Mouse (Mus musculus): ENCODE measurements around the gene Hspa4. TPM values are rescaled to one million over a fixed set of nuclear protein-coding genes. Genes with fewer than 3 reads are reported as not detected.
A peak's percentile ranks its signal among the peaks of the same experiment; 100 is the strongest.
"Not testable (repeated sequence)": the region's sequence is repeated elsewhere in the genome, so short reads cannot be mapped to it uniquely, and the experiment has no call there.

The Hspa4 gene
- total and polyA plus RNA-seq, 3 experiments = 209 to 907 (median 276) TPM

DNA sequence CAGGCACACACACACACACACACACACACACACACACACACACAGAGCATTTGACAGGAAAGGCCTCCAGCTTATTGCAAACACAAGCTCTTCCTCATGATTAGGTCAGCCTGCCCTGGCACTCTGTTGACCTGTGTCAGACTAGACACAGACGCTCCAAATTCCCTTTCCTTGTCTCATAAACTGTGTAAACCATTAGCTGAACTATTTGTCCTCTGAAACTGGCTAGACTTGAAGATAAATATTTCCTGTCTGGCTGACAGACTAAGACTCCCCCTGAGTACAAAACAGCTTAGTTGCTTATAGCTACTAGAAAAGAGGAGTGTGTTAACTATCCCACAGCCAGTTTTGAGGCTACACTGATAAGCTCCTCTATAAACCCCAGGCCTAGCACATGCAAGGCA, 14.5 kb upstream of the Hspa4 start (continued):
- TF ChIP-seq GABPA (IDR thresholded peaks at IDR 0.05; ENCODE audit: low read depth, low read length) (no peak), NRF1 (IDR thresholded peaks at IDR 0.05; ENCODE audit: insufficient read depth, low read depth, low read length, poor library complexity, severe bottlenecking) (no peak), JUND (IDR thresholded peaks at IDR 0.05; ENCODE audit: low read depth, low read length) (no peak), POLR2AphosphoS2 (IDR thresholded peaks at IDR 0.05; ENCODE audit: low read length) (no peak), MAFK (IDR thresholded peaks at IDR 0.05; ENCODE audit: borderline replicate concordance, low read depth, low read length) (no peak), POLR2AphosphoS5 (IDR thresholded peaks at IDR 0.05; ENCODE audit: borderline replicate concordance, low read depth, low read length) (no peak), MAZ (IDR thresholded peaks at IDR 0.05; ENCODE audit: low read depth, low read length) (no peak), BHLHE40 (IDR thresholded peaks at IDR 0.05; ENCODE audit: borderline replicate concordance, low read depth, low read length) (no peak), SIN3A (IDR thresholded peaks at IDR 0.05; ENCODE audit: low read length) (peak; percentile 56), RAD21 (IDR thresholded peaks at IDR 0.05; ENCODE audit: low read depth, low read length) (no peak), KAT2A (conservative IDR thresholded peaks at IDR 0.05; ENCODE audit: low read depth, low read length) (no peak)

DNA sequence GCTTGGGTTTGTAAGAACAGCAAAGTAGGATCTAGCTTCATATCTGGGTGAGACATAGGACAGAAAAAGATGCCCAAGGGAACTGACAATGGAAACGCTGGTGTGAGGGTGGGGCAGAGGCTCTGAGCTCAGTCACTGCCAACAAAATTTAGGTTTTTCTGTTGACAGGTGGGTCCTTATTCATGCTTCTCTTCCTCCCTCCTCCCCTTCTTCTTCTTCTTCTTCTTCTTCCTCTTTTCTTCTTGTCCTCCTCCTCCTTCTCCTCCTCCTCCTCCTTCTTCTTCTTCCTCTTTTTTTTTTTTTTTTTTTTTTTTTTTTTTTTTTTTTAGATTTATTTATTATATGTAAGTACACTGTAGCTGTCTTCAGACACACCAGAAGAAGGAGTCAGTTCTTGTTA, 12.6 kb upstream of the Hspa4 start:
- Histone ChIP-seq H3K4me1 (ENCODE audit: control insufficient read depth in 1 of 2, insufficient read depth in 2 of 2, low read length in 2 of 2) (peaks cover 12 to 41% of the 10 kb centered on the region in 2 experiments), H3K36me3 (ENCODE audit: control insufficient read depth in 1 of 2, insufficient read depth in 2 of 2, low read length in 2 of 2) (peaks cover 0 to 41% of the 10 kb centered on the region in 2 experiments; a peak in 2 of 4 replicates), H3K27ac (ENCODE audit: control insufficient read depth, low read depth, low read length) (peak overlapping the region; percentile 20; the same call in 1 of the 2 replicates)
- not testable (repeated sequence) for H3K9ac ChIP-seq (ENCODE audit: control insufficient read depth, low read depth, low read length, poor library complexity, severe bottlenecking); H3K9me3 ChIP-seq (replicated peaks; ENCODE audit: insufficient read depth, low read length); H3K27me3 ChIP-seq (ENCODE audit: control insufficient read depth in 1 of 2, insufficient read depth in 2 of 2, low read length in 2 of 2); H3K79me2 ChIP-seq (ENCODE audit: control insufficient read depth, insufficient read depth, low read length, poor library complexity); H3K4me3 ChIP-seq (ENCODE audit: control insufficient read depth in 1 of 2, insufficient read depth in 1 of 2, low read depth in 2 of 2, low read length in 2 of 2)
- peak; percentile 74 for DNase-seq (ENCODE audit: low read depth, low spot score)
- 0 out of 2 replicates have a peak, but pooled peaks have one; percentile 24 for TF ChIP-seq HCFC1 (IDR thresholded peaks at IDR 0.05; ENCODE audit: low read depth, low read length)
- TF ChIP-seq MAZ (IDR thresholded peaks at IDR 0.05; ENCODE audit: low read depth, low read length) = peak; percentile 76
- TF ChIP-seq JUND (IDR thresholded peaks at IDR 0.05; ENCODE audit: low read depth, low read length) = 0 out of 2 replicates have a peak, but pooled peaks have one; percentile 5
- 0 out of 2 replicates have a peak, but pooled peaks have one; percentile 32 for TF ChIP-seq MYC (IDR thresholded peaks at IDR 0.05; ENCODE audit: low read depth, low read length)
- TF ChIP-seq EP300 (IDR thresholded peaks at IDR 0.05; ENCODE audit: low read depth in 1 of 2, low read length in 2 of 2) = peak in 1 of 2 experiments; percentile 52; a peak in 1 of 4 replicates
- peak; percentile 32; the same call in 1 of the 2 replicates for TF ChIP-seq SIN3A (IDR thresholded peaks at IDR 0.05; ENCODE audit: low read length)
- 0 out of 2 replicates have a peak, but pooled peaks have one; percentile 8 for TF ChIP-seq ETS1 (IDR thresholded peaks at IDR 0.05; ENCODE audit: low read depth, low read length)
- TF ChIP-seq ZNF384 (IDR thresholded peaks at IDR 0.05; ENCODE audit: low read depth, low read length) = peak; percentile 90

GRCm38 (mm10) chr11:53311385-53311784, 11.1 kb upstream of the Hspa4 start:
- Histone ChIP-seq H3K27me3 (ENCODE audit: control insufficient read depth in 1 of 2, insufficient read depth in 2 of 2, low read length in 2 of 2) (no peaks in the 10 kb centered on the region), H3K79me2 (ENCODE audit: control insufficient read depth, insufficient read depth, low read length, poor library complexity) (no peaks in the 10 kb centered on the region), H3K9ac (ENCODE audit: control insufficient read depth, low read depth, low read length, poor library complexity, severe bottlenecking) (no peak overlapping the region), H3K4me1 (ENCODE audit: control insufficient read depth in 1 of 2, insufficient read depth in 2 of 2, low read length in 2 of 2) (peaks cover 12 to 45% of the 10 kb centered on the region in 2 experiments), H3K27ac (ENCODE audit: control insufficient read depth, low read depth, low read length) (no peak overlapping the region), H3K9me3 (replicated peaks; ENCODE audit: insufficient read depth, low read length) (no peaks in the 10 kb centered on the region), H3K36me3 (ENCODE audit: control insufficient read depth in 1 of 2, insufficient read depth in 2 of 2, low read length in 2 of 2) (peaks cover 0 to 51% of the 10 kb centered on the region in 2 experiments; a peak in 2 of 4 replicates), H3K4me3 (ENCODE audit: control insufficient read depth in 1 of 2, insufficient read depth in 1 of 2, low read depth in 2 of 2, low read length in 2 of 2) (no peak overlapping the region)
- TF ChIP-seq EP300 (IDR thresholded peaks at IDR 0.05; ENCODE audit: low read depth in 1 of 2, low read length in 2 of 2) (no peak), POLR2AphosphoS5 (IDR thresholded peaks at IDR 0.05; ENCODE audit: borderline replicate concordance, low read depth, low read length) (no peak), USF2 (IDR thresholded peaks at IDR 0.05; ENCODE audit: borderline replicate concordance in 1 of 2, insufficient read depth in 1 of 2, low read depth in 1 of 2, low read length in 2 of 2) (no peak), UBTF (IDR thresholded peaks at IDR 0.05; ENCODE audit: borderline replicate concordance, insufficient read depth, low read depth, low read length) (no peak), GABPA (IDR thresholded peaks at IDR 0.05; ENCODE audit: low read depth, low read length) (no peak), TCF12 (IDR thresholded peaks at IDR 0.05; ENCODE audit: low read depth, low read length) (no peak), ZMIZ1 (IDR thresholded peaks at IDR 0.05; ENCODE audit: low read depth, low read length) (no peak), MAFK (IDR thresholded peaks at IDR 0.05; ENCODE audit: borderline replicate concordance, low read depth, low read length) (no peak), NRF1 (IDR thresholded peaks at IDR 0.05; ENCODE audit: insufficient read depth, low read depth, low read length, poor library complexity, severe bottlenecking) (no peak)
- no peak for DNase-seq (ENCODE audit: low read depth, low spot score)
